Mouse (Mus musculus) myocyte (in vitro differentiated cells): ENCODE results near the gene Trit1. TPM values are rescaled to one million over a fixed set of nuclear protein-coding genes. Genes with fewer than 3 reads are reported as not detected.
A peak's percentile ranks its signal among the peaks of the same experiment; 100 is the strongest.
"Not testable (repeated sequence)": the region's sequence is repeated elsewhere in the genome, so short reads cannot be mapped to it uniquely, and the experiment has no call there.

ENCODE experiments used
- H3K27me3 ChIP-seq: one replicate; pipeline ENCODE4 v1.6.1; 2011; ENCODE audit not compliant: control insufficient read depth, insufficient read depth, insufficient read length
- H3K36me3 ChIP-seq: one replicate; pipeline ENCODE4 v1.6.1; 2011; ENCODE audit not compliant: control insufficient read depth, insufficient read depth
- H3K4me2 ChIP-seq: one replicate; pipeline ENCODE4 v1.6.1; 2011; ENCODE audit warnings: low read depth, control low read depth
- H3K4me3 ChIP-seq: one replicate; pipeline ENCODE4 v1.5.1; 2011; ENCODE audit warnings: mild to moderate bottlenecking, control low read depth, moderate library complexity
- H3K79me2 ChIP-seq: one replicate; pipeline ENCODE4 v1.6.1; 2011; ENCODE audit not compliant: control insufficient read depth, insufficient read depth
- H3ac ChIP-seq: one replicate; pipeline ENCODE4 v1.6.1; 2011; ENCODE audit not compliant: control insufficient read depth, insufficient read length
- CEBPB ChIP-seq: IDR thresholded peaks from 2 replicates; pipeline ENCODE4 v1.6.1; 2011; ENCODE audit warnings: mild to moderate bottlenecking, moderate library complexity; ENCODE audit not compliant: poor library complexity, insufficient read depth, severe bottlenecking
- E2F4 ChIP-seq: IDR thresholded peaks from one replicate; pipeline ENCODE4 v1.6.1; 2011; ENCODE audit warnings: mild to moderate bottlenecking, control low read depth, moderate library complexity; ENCODE audit not compliant: insufficient read depth
- MAX ChIP-seq: IDR thresholded peaks from one replicate; pipeline ENCODE4 v1.6.1; 2011; ENCODE audit warnings: low read depth, mild to moderate bottlenecking, control low read depth
- MYOD1 ChIP-seq, 3 experiments: IDR thresholded peaks; one replicate each; pipeline ENCODE4 v1.6.1; 2011; ENCODE audit warnings: control low read depth in 2 of 3, low read depth in 2 of 3, mild to moderate bottlenecking in 2 of 3, moderate library complexity in 1 of 3; ENCODE audit not compliant: insufficient read length in 2 of 3, control insufficient read depth in 1 of 3
- MYOG ChIP-seq, 3 experiments: IDR thresholded peaks; one replicate each; pipeline ENCODE4 v1.6.1; 2011; ENCODE audit warnings: control low read depth in 2 of 3, low read depth in 2 of 3, mild to moderate bottlenecking in 2 of 3; ENCODE audit not compliant: insufficient read length in 2 of 3, control insufficient read depth in 1 of 3, insufficient read depth in 1 of 3
- POLR2A ChIP-seq: IDR thresholded peaks from one replicate; pipeline ENCODE4 v1.6.1; 2011; ENCODE audit warnings: low read depth, mild to moderate bottlenecking, control low read depth, moderate library complexity; ENCODE audit not compliant: insufficient read length
- POLR2AphosphoS2 ChIP-seq: IDR thresholded peaks from one replicate; pipeline ENCODE4 v1.6.1; 2011; ENCODE audit warnings: low read depth, control low read depth; ENCODE audit not compliant: insufficient read length
- REST ChIP-seq: IDR thresholded peaks from one replicate; pipeline ENCODE4 v1.6.1; 2011; ENCODE audit warnings: mild to moderate bottlenecking, control low read depth, moderate library complexity; ENCODE audit not compliant: insufficient read depth, insufficient read length
- SRF ChIP-seq: IDR thresholded peaks from one replicate; pipeline ENCODE4 v1.6.1; 2011; ENCODE audit warnings: low read depth; ENCODE audit not compliant: control insufficient read depth, insufficient read length
- TCF12 ChIP-seq: IDR thresholded peaks from one replicate; pipeline ENCODE4 v1.6.1; 2011; ENCODE audit warnings: mild to moderate bottlenecking, control low read depth; ENCODE audit not compliant: poor library complexity, insufficient read depth, severe bottlenecking
- TCF3 ChIP-seq: IDR thresholded peaks from one replicate; pipeline ENCODE4 v1.6.1; 2011; ENCODE audit warnings: low read depth, control low read depth; ENCODE audit not compliant: insufficient read length
- USF1 ChIP-seq: IDR thresholded peaks from one replicate; pipeline ENCODE4 v1.6.1; 2011; ENCODE audit warnings: low read depth, mild to moderate bottlenecking, control low read depth, moderate library complexity
- polyA plus RNA-seq: library from polyadenylated mRNA; unstranded; fragments of >200 nt; fragmentation: generic; extraction: Trizol; gene quantifications from one replicate; pipeline ENCODE4 v1.2.1, GENCODE M21; 2012; ENCODE audit warnings: missing spikeins

Gene Trit1
- polyA plus RNA-seq, 1 experiment, result 14.2 TPM

GRCm38 (mm10) chr4:123000617-123001342 lies 15.6 kb upstream of the Trit1 start:
- peak overlapping the region; percentile 37 for H3K4me2 ChIP-seq
- no peak overlapping the region for H3ac ChIP-seq
- no peaks in the 10 kb centered on the region for H3K27me3 ChIP-seq

GRCm38 (mm10) chr4:123005054-123005966 lies 11.1 kb upstream of the Trit1 start:
- H3ac ChIP-seq, result no peak overlapping the region
- no peak for TF ChIP-seq TCF3
- peak; percentile 6 to 68 (median 28) for TF ChIP-seq MYOD1 (IDR thresholded peaks at IDR 0.05; ENCODE audit: control insufficient read depth in 1 of 3, insufficient read length in 2 of 3, low read depth in 2 of 3)
- no peak for TF ChIP-seq MAX
- TF ChIP-seq MYOG (IDR thresholded peaks at IDR 0.05; ENCODE audit: control insufficient read depth in 1 of 3, insufficient read depth in 1 of 3, insufficient read length in 2 of 3, low read depth in 2 of 3), result peak in 2 of 3 experiments; percentile 27 to 30
- peak overlapping the region; percentile 31 for H3K4me2 ChIP-seq
- H3K27me3 ChIP-seq, result no peaks in the 10 kb centered on the region
- no peaks in the 10 kb centered on the region for H3K36me3 ChIP-seq
- no peaks in the 10 kb centered on the region for H3K79me2 ChIP-seq
- no peak overlapping the region for H3K4me3 ChIP-seq

More at GRCm38 (mm10) chr4:123000617-123001342, 15.6 kb upstream of the Trit1 start:
- Histone ChIP-seq H3K79me2 (peaks cover 15% of the 10 kb centered on the region), H3K36me3 (no peaks in the 10 kb centered on the region), H3K4me3 (no peak overlapping the region)
- no peak for TF ChIP-seq USF1
- peak in 2 of 3 experiments; percentile 98 to 99 for TF ChIP-seq MYOD1 (IDR thresholded peaks at IDR 0.05; ENCODE audit: control insufficient read depth in 1 of 3, insufficient read length in 2 of 3, low read depth in 2 of 3)
- peak; percentile 13 to 90 (median 84) for TF ChIP-seq MYOG (IDR thresholded peaks at IDR 0.05; ENCODE audit: control insufficient read depth in 1 of 3, insufficient read depth in 1 of 3, insufficient read length in 2 of 3, low read depth in 2 of 3)
- TF ChIP-seq TCF3, result peak; percentile 66
- peak; percentile 18 for TF ChIP-seq TCF12
- peak; percentile 23 for TF ChIP-seq POLR2A
- no peak for TF ChIP-seq MAX

GRCm38 (mm10) chr4:123012501-123012900 lies 3.9 kb upstream of the Trit1 start:
- peaks cover 10% of the 10 kb centered on the region for H3K79me2 ChIP-seq
- not testable (repeated sequence) for H3K4me3 ChIP-seq, H3ac ChIP-seq

GRCm38 (mm10) chr4:123013346-123013945 lies 3.0 kb upstream of the Trit1 start:
- Histone ChIP-seq H3K36me3 (no peaks in the 10 kb centered on the region), H3K27me3 (no peaks in the 10 kb centered on the region), H3K4me3 (no peak overlapping the region), H3ac (no peak overlapping the region), H3K79me2 (peaks cover 20% of the 10 kb centered on the region), H3K4me2 (no peak overlapping the region)
- TF ChIP-seq TCF3, result no peak
- TF ChIP-seq SRF, result no peak
- no peak for TF ChIP-seq TCF12
- TF ChIP-seq MYOD1 (IDR thresholded peaks at IDR 0.05; ENCODE audit: control insufficient read depth in 1 of 3, insufficient read length in 2 of 3, low read depth in 2 of 3), result no peak
- no peak for TF ChIP-seq MYOG (IDR thresholded peaks at IDR 0.05; ENCODE audit: control insufficient read depth in 1 of 3, insufficient read depth in 1 of 3, insufficient read length in 2 of 3, low read depth in 2 of 3)
- TF ChIP-seq USF1, result no peak
- TF ChIP-seq POLR2AphosphoS2, result no peak
- no peak for TF ChIP-seq REST
- no peak for TF ChIP-seq CEBPB
- TF ChIP-seq MAX, result no peak
- TF ChIP-seq E2F4, result no peak
- TF ChIP-seq POLR2A, result no peak

More at GRCm38 (mm10) chr4:123012501-123012900, 3.9 kb upstream of the Trit1 start:
- H3K27me3 ChIP-seq, H3K36me3 ChIP-seq, H3K4me2 ChIP-seq: not testable (repeated sequence)

GRCm38 (mm10) chr4:123013949-123014406 lies 2.4 kb upstream of the Trit1 start:
- Histone ChIP-seq H3ac (no peak overlapping the region), H3K27me3 (no peaks in the 10 kb centered on the region), H3K36me3 (no peaks in the 10 kb centered on the region), H3K4me2 (no peak overlapping the region), H3K79me2 (peaks cover 25% of the 10 kb centered on the region), H3K4me3 (no peak overlapping the region)
- TF ChIP-seq MYOD1 (IDR thresholded peaks at IDR 0.05; ENCODE audit: control insufficient read depth in 1 of 3, insufficient read length in 2 of 3, low read depth in 2 of 3), result no peak
- TF ChIP-seq CEBPB, result no peak
- TF ChIP-seq POLR2A, result no peak
- no peak for TF ChIP-seq MAX
